Mouse (Mus musculus) stomach, postnatal 0 days (tissue): ENCODE measurements around the gene Cavin4.

Experiments used
- CTCF ChIP-seq: IDR thresholded peaks from 2 replicates; pipeline ENCODE4 v1.5.1; 2016; ENCODE audit warnings: antibody characterized with exemption, low read depth, mild to moderate bottlenecking, moderate library complexity
- EP300 ChIP-seq: optimal IDR thresholded peaks from 2 replicates; pipeline ENCODE3; 2016; ENCODE audit warnings: antibody characterized with exemption

- TF ChIP-seq CTCF (no peak), EP300 (no peak)
Measured at GRCm38 (mm10) chr4:48638132-48638531, 25.2 kb upstream of the Cavin4 start.
